In the genomic region with DNA sequence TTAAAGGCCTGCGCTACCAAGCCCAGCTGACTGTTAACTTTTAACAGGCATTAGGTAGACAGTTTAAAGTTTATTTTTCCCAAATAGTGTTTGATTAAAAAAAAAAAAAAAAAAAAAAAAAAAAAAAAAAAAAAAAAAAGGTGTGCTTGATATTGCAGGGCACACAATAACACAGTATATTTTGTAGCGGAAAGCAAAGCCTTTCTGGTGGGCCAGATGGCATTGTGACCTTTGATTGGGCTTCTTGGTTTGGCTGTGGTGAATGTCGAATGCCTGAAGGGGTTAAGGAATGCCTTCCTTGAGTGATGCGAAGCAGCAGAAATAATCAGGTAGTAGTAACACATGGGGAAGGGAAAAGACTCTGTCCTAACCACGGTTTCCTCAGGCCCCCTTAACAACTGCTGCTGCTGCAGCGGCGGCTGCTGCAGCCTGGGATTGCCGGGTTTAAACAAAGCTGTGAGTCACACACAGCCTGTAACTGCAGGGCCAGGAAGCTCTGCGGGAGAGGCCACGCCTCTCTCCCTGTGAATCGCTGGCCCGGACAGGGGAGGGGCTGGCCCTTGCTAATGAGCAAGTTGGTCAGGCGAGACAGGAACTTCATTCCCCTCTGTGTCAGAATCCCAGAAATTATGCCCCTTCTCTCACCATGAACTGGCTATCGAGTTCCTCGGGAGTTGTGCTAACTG, we compare ENCODE assay signal across 8 mouse cellular contexts. TPM values are rescaled to one million over a fixed set of nuclear protein-coding genes. Genes with fewer than 3 reads are reported as not detected.
DNase-seq lines count a peak whose midpoint lies in the region; ATAC-seq and TF ChIP-seq lines count a peak whose summit lies in the region.

No protein-coding gene starts in this region.

- peak overlapping the region; percentile 87 for H3K4me2 ChIP-seq in forebrain, embryonic 13.5 days
- peak overlapping the region; percentile 84 for H3K4me2 ChIP-seq in heart, postnatal 0 days (ENCODE audit: low read depth, low read length)
- peak overlapping the region; percentile 72 for H3K4me2 ChIP-seq in liver, embryonic 16.5 days (ENCODE audit: low read depth, low read length)
- peak overlapping the region; percentile 87 for H3K4me2 ChIP-seq in neural tube, embryonic 12.5 days (replicated peaks)

- peak; percentile 68 for DNase-seq in c-Kit-positive CD71-positive TER-119-positive erythroid progenitor cells, embryonic 14.5 days (ENCODE audit: low spot score)
- DNase-seq in heart, postnatal 0 days (ENCODE audit: low spot score), result peak; percentile 95
- peak; percentile 92 to 95 for DNase-seq in kidney, postnatal 36 days
- DNase-seq in telencephalon, adult 2 months (ENCODE audit: low read depth, low spot score), result peak; percentile 50

- H3K4me3 ChIP-seq in ES-Bruce4 (ENCODE audit: low read depth, low read length), result peak overlapping the region; percentile 52
- H3K4me3 ChIP-seq in forebrain, embryonic 13.5 days, result peak overlapping the region; percentile 55
- peak overlapping the region; percentile 84 for H3K4me3 ChIP-seq in heart, postnatal 0 days (ENCODE audit: low read depth, low read length)
- H3K4me3 ChIP-seq in liver, embryonic 16.5 days (ENCODE audit: low read depth, low read length), result peak overlapping the region; percentile 70
- peak overlapping the region; percentile 51 for H3K4me3 ChIP-seq in neural tube, embryonic 12.5 days

- WGBS in forebrain, embryonic 13.5 days, result 7% methylated on average over 15 of the region's 15 CpGs
- WGBS in heart, postnatal 0 days, result 8% methylated on average over 15 of the region's 15 CpGs
- WGBS in liver, embryonic 16.5 days (ENCODE audit: insufficient replicate concordance), result 6% methylated on average over 15 of the region's 15 CpGs
- 9% methylated on average over 15 of the region's 15 CpGs for WGBS in neural tube, embryonic 12.5 days

- H3K36me3 ChIP-seq in ES-Bruce4 (ENCODE audit: control insufficient read depth, insufficient read depth, low read length, poor library complexity, severe bottlenecking), result no peaks in the 10 kb centered on the region
- no peaks in the 10 kb centered on the region for H3K36me3 ChIP-seq in forebrain, embryonic 13.5 days (ENCODE audit: poor library complexity, severe bottlenecking)
- H3K36me3 ChIP-seq in heart, postnatal 0 days (replicated peaks; ENCODE audit: control insufficient read depth, insufficient read depth, low read length), result no peaks in the 10 kb centered on the region
- no peaks in the 10 kb centered on the region for H3K36me3 ChIP-seq in liver, embryonic 16.5 days (ENCODE audit: control insufficient read depth, insufficient read depth)
- no peaks in the 10 kb centered on the region for H3K36me3 ChIP-seq in neural tube, embryonic 12.5 days

- no peak for TF ChIP-seq CTCF in ES-Bruce4 (IDR thresholded peaks at IDR 0.05; ENCODE audit: low read depth, low read length)
- TF ChIP-seq CTCF in heart, postnatal 0 days (IDR thresholded peaks at IDR 0.05; ENCODE audit: low read depth), result no peak

- H3K4me1 ChIP-seq in ES-Bruce4 (ENCODE audit: control insufficient read depth, insufficient read depth, low read length), result no peaks in the 10 kb centered on the region
- H3K4me1 ChIP-seq in forebrain, embryonic 13.5 days, result peaks cover 18% of the 10 kb centered on the region
- H3K4me1 ChIP-seq in heart, postnatal 0 days (ENCODE audit: control insufficient read depth, insufficient read depth), result peaks cover 20% of the 10 kb centered on the region
- peaks cover 29% of the 10 kb centered on the region for H3K4me1 ChIP-seq in liver, embryonic 16.5 days (ENCODE audit: control insufficient read depth, low read depth, low read length)
- H3K4me1 ChIP-seq in neural tube, embryonic 12.5 days, result peaks cover 8% of the 10 kb centered on the region

- no peak for TF ChIP-seq POLR2A in ES-Bruce4 (IDR thresholded peaks at IDR 0.05; ENCODE audit: insufficient read depth, low read length)

- peak; percentile 96 for ATAC-seq in forebrain, embryonic 13.5 days
- peak; percentile 95 for ATAC-seq in heart, postnatal 0 days (ENCODE audit: insufficient read depth, low read depth)
- ATAC-seq in liver, embryonic 16.5 days (ENCODE audit: low read depth), result peak; percentile 93
- peak; percentile 97 for ATAC-seq in neural tube, embryonic 12.5 days (ENCODE audit: low FRiP score, low read depth)

- no peaks in the 10 kb centered on the region for H3K9me3 ChIP-seq in ES-Bruce4 (replicated peaks; ENCODE audit: control insufficient read depth, insufficient read depth, low read length, poor library complexity, severe bottlenecking)
- no peaks in the 10 kb centered on the region for H3K9me3 ChIP-seq in forebrain, embryonic 13.5 days (replicated peaks)
- no peaks in the 10 kb centered on the region for H3K9me3 ChIP-seq in heart, postnatal 0 days (replicated peaks; ENCODE audit: control insufficient read depth, low read length)
- H3K9me3 ChIP-seq in liver, embryonic 16.5 days (replicated peaks; ENCODE audit: control insufficient read depth, low read length), result no peaks in the 10 kb centered on the region
- H3K9me3 ChIP-seq in neural tube, embryonic 12.5 days, result no peaks in the 10 kb centered on the region

- H3K27ac ChIP-seq in ES-Bruce4 (ENCODE audit: insufficient read depth, low read length), result no peak overlapping the region
- H3K27ac ChIP-seq in forebrain, embryonic 13.5 days, result peak overlapping the region; percentile 86
- peak overlapping the region; percentile 98 for H3K27ac ChIP-seq in heart, postnatal 0 days (ENCODE audit: low read depth)
- H3K27ac ChIP-seq in liver, embryonic 16.5 days (ENCODE audit: low read length), result peak overlapping the region; percentile 78
- H3K27ac ChIP-seq in neural tube, embryonic 12.5 days, result peak overlapping the region; percentile 62; the same call in 1 of the 2 replicates

- no peak for TF ChIP-seq EP300 in ES-Bruce4 (IDR thresholded peaks at IDR 0.05; ENCODE audit: insufficient read depth, low read depth, low read length)
- TF ChIP-seq EP300 in heart, postnatal 0 days (IDR thresholded peaks at IDR 0.05; ENCODE audit: low read depth), result no peak

- H3K27me3 ChIP-seq in ES-Bruce4 (ENCODE audit: control insufficient read depth, insufficient read depth, low read length, poor library complexity, severe bottlenecking), result no peaks in the 10 kb centered on the region
- no peaks in the 10 kb centered on the region for H3K27me3 ChIP-seq in forebrain, embryonic 13.5 days
- no peaks in the 10 kb centered on the region for H3K27me3 ChIP-seq in heart, postnatal 0 days (ENCODE audit: control insufficient read depth, insufficient read depth, low read length)
- H3K27me3 ChIP-seq in liver, embryonic 16.5 days (ENCODE audit: control insufficient read depth, insufficient read depth, low read depth, low read length), result no peaks in the 10 kb centered on the region
- H3K27me3 ChIP-seq in neural tube, embryonic 12.5 days (replicated peaks), result no peaks in the 10 kb centered on the region

- no peak overlapping the region for H3K9ac ChIP-seq in ES-Bruce4 (ENCODE audit: low read depth, poor library complexity, severe bottlenecking)
- H3K9ac ChIP-seq in forebrain, embryonic 13.5 days, result peak overlapping the region; percentile 67
- peak overlapping the region; percentile 68 for H3K9ac ChIP-seq in heart, postnatal 0 days (replicated peaks; ENCODE audit: low read depth, low read length)
- peak overlapping the region; percentile 69 for H3K9ac ChIP-seq in liver, embryonic 16.5 days (ENCODE audit: low read depth, low read length)
- H3K9ac ChIP-seq in neural tube, embryonic 12.5 days, result peak overlapping the region; percentile 53

RNA-seq across cellular contexts. Expression of a gene that starts 18.9 kb away (rescaled TPM):
- 6.9 and 8.6 TPM in 2 replicates for polyA plus RNA-seq in ES-Bruce4 (2011; ENCODE audit: insufficient read depth, insufficient read length, low read depth, missing spikeins)
- polyA plus RNA-seq in forebrain, embryonic 13.5 days (2015; fragmentation: Nextera tagmentation; extraction: Ambion mirVana), result 20.3 and 22.5 TPM in 2 replicates
- 27.7 and 32.5 TPM in 2 replicates for total RNA-seq in heart, postnatal 0 days (2014; rRNA removed; ENCODE audit: low replicate concordance)
- 28.9 and 31.7 TPM in 2 replicates for polyA plus RNA-seq in heart, postnatal 0 days (2015; fragmentation: Nextera tagmentation; extraction: Ambion mirVana)
- polyA plus RNA-seq in liver, embryonic 16.5 days (2015; fragmentation: Nextera tagmentation; extraction: Ambion mirVana), result 7.9 and 9.7 TPM in 2 replicates
- 11.9 and 15.4 TPM in 2 replicates for polyA plus RNA-seq in neural tube, embryonic 12.5 days (2016; fragmentation: Nextera tagmentation; extraction: Ambion mirVana)
